Mouse (Mus musculus) limb, embryonic 15.5 days (tissue): Measurements from ENCODE around the gene Gm38394. TPM values are rescaled to one million over a fixed set of nuclear protein-coding genes. Genes with fewer than 3 reads are reported as not detected.
"Not testable (repeated sequence)": the region's sequence is repeated elsewhere in the genome, so short reads cannot be mapped to it uniquely, and the experiment has no call there.

Experiments used
- ATAC-seq: fragments of 200-750 bp; cut with Nextera tagmentation; 2 replicates; pipeline ENCODE4 v1.8.0; 2017; ENCODE audit warnings: low read depth, moderate TSS enrichment; ENCODE audit not compliant: insufficient number of reproducible peaks, low FRiP score, low TSS enrichment
- H3K27ac ChIP-seq: fragments of 300-500 bp; sonication (generic); 2 replicates; pipeline ENCODE4 v1.5.1; 2015; ENCODE audit warnings: moderate library complexity, mild to moderate bottlenecking, inconsistent platforms
- H3K27me3 ChIP-seq: fragments of 300-500 bp; sonication (generic); 2 replicates; pipeline ENCODE4 v1.6.1; 2015; ENCODE audit warnings: inconsistent platforms
- H3K36me3 ChIP-seq: fragments of 300-500 bp; sonication (generic); 2 replicates; pipeline ENCODE4 v1.6.1; 2015; ENCODE audit warnings: inconsistent platforms
- H3K4me1 ChIP-seq: fragments of 300-500 bp; sonication (generic); 2 replicates; pipeline ENCODE4 v1.6.1; 2015; ENCODE audit warnings: inconsistent platforms
- H3K4me2 ChIP-seq: fragments of 300-500 bp; sonication (generic); 2 replicates; pipeline ENCODE4 v1.6.1; 2015; ENCODE audit warnings: mild to moderate bottlenecking, inconsistent platforms
- H3K4me3 ChIP-seq: fragments of 300-500 bp; sonication (generic); 2 replicates; pipeline ENCODE4 v1.5.1; 2015; ENCODE audit warnings: mild to moderate bottlenecking, inconsistent platforms
- H3K9ac ChIP-seq: fragments of 300-500 bp; sonication (generic); 2 replicates; pipeline ENCODE4 v1.6.1; 2015; ENCODE audit warnings: inconsistent platforms
- H3K9me3 ChIP-seq: fragments of 300-500 bp; sonication (generic); 2 replicates; pipeline ENCODE4 v1.6.1; 2016; ENCODE audit warnings: inconsistent platforms
- WGBS: fragments of 180-500 bp; shearing (Covaris S2); methylation state at CpG from one replicate; pipeline ENCODE4 v1.1.7; 2015; 5-methylcytosine and 5-hydroxymethylcytosine counted together
- polyA plus RNA-seq: library from polyadenylated mRNA; unstranded; fragments of >200 nt; fragmentation: Nextera tagmentation; extraction: Ambion mirVana; gene quantifications from 2 replicates; pipeline ENCODE4 v1.2.1, GENCODE M21; 2015

Gm38394 gene
- polyA plus RNA-seq, 1 experiment from 2014 or later: 6.6 TPM

DNA sequence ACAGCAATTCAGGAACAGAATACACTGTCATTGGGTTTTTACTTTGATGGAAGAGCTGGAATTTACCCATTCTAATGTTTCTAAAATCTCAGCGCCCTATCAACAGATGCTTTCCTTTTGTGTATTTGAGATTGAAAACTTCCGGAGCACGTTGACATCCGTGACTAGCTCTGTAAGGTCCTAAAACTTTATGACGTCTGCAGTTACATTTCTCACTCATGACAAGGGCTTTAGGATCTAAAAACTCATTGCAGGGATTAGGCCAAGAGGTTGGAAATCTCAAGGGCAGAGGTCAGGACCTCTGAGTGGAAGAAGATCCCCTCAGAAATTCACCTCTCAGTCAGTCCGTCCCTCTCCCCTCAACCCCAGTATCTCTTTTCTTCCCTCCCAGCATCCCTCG lies 27.2 kb upstream of the Gm38394 start:
- Histone ChIP-seq H3K4me1 (peaks cover 3% of the 10 kb centered on the region), H3K27me3 (no peaks in the 10 kb centered on the region), H3K4me2 (no peak overlapping the region), H3K4me3 (no peak overlapping the region), H3K36me3 (no peaks in the 10 kb centered on the region), H3K9ac (no peak overlapping the region), H3K9me3 (no peaks in the 10 kb centered on the region), H3K27ac (no peak overlapping the region)
- 50% methylated on average over 7 of the region's 7 CpGs for WGBS
- no peak for ATAC-seq

- Histone ChIP-seq H3K27me3 (no peaks in the 10 kb centered on the region), H3K4me2 (no peak overlapping the region), H3K36me3 (no peaks in the 10 kb centered on the region), H3K4me3 (no peak overlapping the region), H3K9me3 (no peaks in the 10 kb centered on the region), H3K9ac (no peak overlapping the region), H3K27ac (peak overlapping the region; percentile 47; the same call in 1 of the 2 replicates), H3K4me1 (peaks cover 5% of the 10 kb centered on the region)
- 54% methylated on average over 10 of the region's 10 CpGs for WGBS
- ATAC-seq: 0 out of 2 replicates have a peak, but pooled peaks have one; percentile 24
These were observed 24.8 kb upstream of the Gm38394 start for GRCm38 (mm10) chr1:133685749-133686519.

DNA sequence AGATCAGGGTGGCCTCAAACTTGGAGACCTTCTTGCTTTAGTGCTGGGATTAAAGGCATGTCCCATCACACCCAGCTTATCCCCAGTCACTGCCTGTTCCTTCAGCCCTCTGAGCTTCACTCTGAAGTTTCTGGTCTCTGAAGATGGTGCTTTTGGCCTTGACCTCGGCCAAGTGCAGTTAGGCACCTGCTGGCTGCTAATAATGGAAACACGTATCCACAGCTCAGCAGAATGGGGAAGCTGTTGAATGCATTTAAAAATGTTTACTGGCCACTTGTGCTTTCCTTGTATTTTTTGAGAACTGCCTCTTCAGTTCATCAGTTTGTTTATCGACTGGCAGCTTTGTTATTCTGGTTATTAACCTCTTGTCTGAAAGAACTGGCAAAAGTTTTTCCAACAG lies 10.7 kb upstream of the Gm38394 start:
- H3K4me2 ChIP-seq: no peak overlapping the region
- H3K4me1 ChIP-seq: no peaks in the 10 kb centered on the region
- H3K9me3 ChIP-seq: no peaks in the 10 kb centered on the region
- no peak for ATAC-seq
- no peak overlapping the region for H3K4me3 ChIP-seq
- WGBS: 63% methylated on average over 3 of the region's 3 CpGs
- no peaks in the 10 kb centered on the region for H3K27me3 ChIP-seq
- no peak overlapping the region for H3K27ac ChIP-seq
- H3K9ac ChIP-seq: no peak overlapping the region
- H3K36me3 ChIP-seq: no peaks in the 10 kb centered on the region

- H3K4me1 ChIP-seq: no peaks in the 10 kb centered on the region
- no peak for ATAC-seq
- H3K36me3 ChIP-seq: no peaks in the 10 kb centered on the region
- no peaks in the 10 kb centered on the region for H3K9me3 ChIP-seq
- no peak overlapping the region for H3K9ac ChIP-seq
- WGBS: 82% methylated on average over 3 of the region's 3 CpGs
- no peak overlapping the region for H3K4me3 ChIP-seq
- no peaks in the 10 kb centered on the region for H3K27me3 ChIP-seq
- H3K4me2 ChIP-seq: no peak overlapping the region
- no peak overlapping the region for H3K27ac ChIP-seq
These were observed 10.1 kb upstream of the Gm38394 start for GRCm38 (mm10) chr1:133671266-133671665.

- H3K9ac ChIP-seq: no peak overlapping the region
- no peak overlapping the region for H3K4me3 ChIP-seq
- no peaks in the 10 kb centered on the region for H3K9me3 ChIP-seq
- no peaks in the 10 kb centered on the region for H3K4me1 ChIP-seq
- ATAC-seq: no peak
- H3K36me3 ChIP-seq: no peaks in the 10 kb centered on the region
- no peaks in the 10 kb centered on the region for H3K27me3 ChIP-seq
- WGBS: 81% methylated on average over 6 of the region's 6 CpGs
- H3K4me2 ChIP-seq: no peak overlapping the region
- H3K27ac ChIP-seq: no peak overlapping the region
These were observed 9.7 kb upstream of the Gm38394 start for GRCm38 (mm10) chr1:133670776-133671175.

DNA sequence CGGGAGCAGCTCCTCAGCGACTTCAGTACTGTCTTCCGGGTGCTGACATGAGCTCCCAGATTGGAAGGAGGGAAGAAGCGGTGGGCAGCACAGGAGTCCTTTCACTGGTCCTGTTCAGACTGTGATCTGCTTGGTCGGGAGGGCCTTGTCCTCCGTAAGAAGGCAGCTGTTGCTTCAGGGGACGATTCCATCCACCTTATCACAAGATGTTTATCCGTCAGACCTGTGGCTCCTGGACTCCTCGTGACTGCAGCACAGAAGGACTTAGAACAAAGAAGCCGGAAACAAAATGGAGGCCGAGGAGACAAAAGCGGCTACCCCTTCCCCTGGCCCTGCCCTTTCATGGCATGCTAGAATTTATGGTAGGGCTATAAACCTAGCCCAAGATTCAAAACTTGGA lies 9.1 kb upstream of the Gm38394 start:
- H3K4me3 ChIP-seq: no peak overlapping the region
- no peaks in the 10 kb centered on the region for H3K27me3 ChIP-seq
- WGBS: 80% methylated on average over 12 of the region's 12 CpGs
- H3K27ac ChIP-seq: no peak overlapping the region
- no peak overlapping the region for H3K4me2 ChIP-seq
- no peaks in the 10 kb centered on the region for H3K4me1 ChIP-seq
- no peak for ATAC-seq
- no peak overlapping the region for H3K9ac ChIP-seq
- no peaks in the 10 kb centered on the region for H3K36me3 ChIP-seq
- H3K9me3 ChIP-seq: no peaks in the 10 kb centered on the region

GRCm38 (mm10) chr1:133668618-133669017 lies 7.5 kb upstream of the Gm38394 start:
- Histone ChIP-seq H3K27ac (no peak overlapping the region), H3K4me3 (no peak overlapping the region), H3K4me2 (no peak overlapping the region), H3K9me3 (no peaks in the 10 kb centered on the region), H3K36me3 (no peaks in the 10 kb centered on the region), H3K9ac (no peak overlapping the region), H3K4me1 (no peaks in the 10 kb centered on the region), H3K27me3 (no peaks in the 10 kb centered on the region)
- 70% methylated on average over 3 of the region's 3 CpGs for WGBS
- ATAC-seq: no peak

DNA sequence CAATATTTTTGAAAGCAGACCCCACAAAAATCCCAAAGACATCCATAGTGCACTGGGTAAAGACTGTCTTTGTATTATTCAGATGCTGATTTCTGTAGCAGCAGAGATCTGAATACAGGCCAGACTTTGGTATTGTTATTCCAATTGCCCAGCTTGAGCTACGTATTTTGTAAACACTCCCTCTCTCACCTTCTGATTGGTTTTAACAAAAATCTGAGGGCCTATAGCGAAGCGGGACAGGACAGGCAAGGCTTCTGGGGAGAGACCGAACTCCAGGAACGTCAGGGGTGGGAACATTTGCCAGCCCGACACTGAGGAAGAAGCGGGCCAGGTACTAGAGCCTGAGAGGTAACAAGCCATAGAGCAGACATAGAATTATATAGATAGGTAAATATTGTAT lies 6.6 kb upstream of the Gm38394 start:
- H3K4me3 ChIP-seq: no peak overlapping the region
- no peaks in the 10 kb centered on the region for H3K4me1 ChIP-seq
- no peak for ATAC-seq
- no peak overlapping the region for H3K9ac ChIP-seq
- no peak overlapping the region for H3K4me2 ChIP-seq
- H3K9me3 ChIP-seq: no peaks in the 10 kb centered on the region
- H3K27ac ChIP-seq: no peak overlapping the region
- WGBS: 67% methylated on average over 7 of the region's 7 CpGs
- H3K27me3 ChIP-seq: no peaks in the 10 kb centered on the region
- H3K36me3 ChIP-seq: no peaks in the 10 kb centered on the region

GRCm38 (mm10) chr1:133665713-133666112 lies 4.6 kb upstream of the Gm38394 start:
- H3K4me3 ChIP-seq, H3K27ac ChIP-seq, H3K9me3 ChIP-seq, H3K9ac ChIP-seq, H3K4me1 ChIP-seq, H3K4me2 ChIP-seq, ATAC-seq, H3K36me3 ChIP-seq, H3K27me3 ChIP-seq: not testable (repeated sequence)
- WGBS: 86% methylated on average over 8 of the region's 8 CpGs

DNA sequence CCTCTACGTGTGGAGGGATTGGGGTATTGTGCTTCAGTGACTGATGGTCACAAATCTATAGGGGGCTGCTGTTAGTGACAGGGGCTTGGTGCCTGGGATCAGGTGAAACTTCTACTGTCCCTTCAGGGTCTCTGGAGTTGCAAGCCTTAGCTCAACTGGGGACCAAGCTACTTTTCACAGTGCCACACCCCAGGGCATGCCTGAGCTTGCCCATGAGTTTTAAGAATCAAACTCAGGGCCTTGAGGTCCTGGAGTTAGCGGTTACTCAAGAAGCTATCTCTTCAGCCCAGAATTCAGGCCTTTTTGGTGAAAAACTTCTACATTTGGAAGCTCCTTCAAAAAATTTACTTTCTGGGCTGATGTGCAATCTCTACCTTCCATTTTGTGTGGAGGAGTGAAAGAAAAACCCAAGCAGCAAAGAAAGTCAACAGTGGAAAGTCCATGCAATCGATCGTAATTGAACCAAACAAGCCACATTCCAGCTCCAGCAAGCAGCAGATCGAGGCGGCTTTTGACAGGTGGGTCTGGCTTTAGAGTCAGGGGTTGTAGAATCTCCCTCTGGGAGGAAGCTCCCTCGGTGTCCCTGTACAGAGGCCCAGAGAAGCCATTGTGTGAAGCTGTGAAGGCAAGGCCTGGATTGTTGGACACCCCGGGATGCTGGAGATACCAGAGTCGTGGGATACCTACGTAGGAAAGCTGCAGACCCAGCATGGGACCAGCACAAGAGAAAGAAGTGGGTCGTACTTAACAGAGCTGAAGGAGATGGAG lies 3.3 kb upstream of the Gm38394 start:
- ATAC-seq: no peak
- no peaks in the 10 kb centered on the region for H3K27me3 ChIP-seq
- 70% methylated on average over 11 of the region's 11 CpGs for WGBS
- peaks cover 7% of the 10 kb centered on the region for H3K4me1 ChIP-seq
- no peak overlapping the region for H3K4me3 ChIP-seq
- no peak overlapping the region for H3K9ac ChIP-seq
- no peaks in the 10 kb centered on the region for H3K36me3 ChIP-seq
- H3K4me2 ChIP-seq: no peak overlapping the region
- H3K9me3 ChIP-seq: no peaks in the 10 kb centered on the region
- no peak overlapping the region for H3K27ac ChIP-seq

GRCm38 (mm10) chr1:133663427-133663826 lies 2.3 kb upstream of the Gm38394 start:
- H3K27ac ChIP-seq: no peak overlapping the region

GRCm38 (mm10) chr1:133662941-133663340 lies 1.8 kb upstream of the Gm38394 start:
- Histone ChIP-seq H3K4me3 (no peak overlapping the region), H3K27me3 (no peaks in the 10 kb centered on the region), H3K9ac (no peak overlapping the region), H3K9me3 (no peaks in the 10 kb centered on the region), H3K36me3 (peaks cover 9% of the 10 kb centered on the region; the same call in 1 of the 2 replicates), H3K4me2 (no peak overlapping the region), H3K4me1 (peaks cover 21% of the 10 kb centered on the region), H3K27ac (no peak overlapping the region)
- 95% methylated on average over 7 of the region's 7 CpGs for WGBS
- no peak for ATAC-seq

More at GRCm38 (mm10) chr1:133663427-133663826, 2.3 kb upstream of the Gm38394 start:
- Histone ChIP-seq H3K9ac (no peak overlapping the region), H3K9me3 (no peaks in the 10 kb centered on the region), H3K4me1 (peaks cover 16% of the 10 kb centered on the region), H3K4me3 (no peak overlapping the region), H3K4me2 (no peak overlapping the region), H3K36me3 (peaks cover 4% of the 10 kb centered on the region; the same call in 1 of the 2 replicates), H3K27me3 (no peaks in the 10 kb centered on the region)
- no peak for ATAC-seq
- 73% methylated on average over 4 of the region's 4 CpGs for WGBS
